Mouse (Mus musculus) CH12.LX (cell line): ENCODE results near the gene Gm5129. TPM values are rescaled to one million over a fixed set of nuclear protein-coding genes. Genes with fewer than 3 reads are reported as not detected.
"Not testable (repeated sequence)": the region's sequence is repeated elsewhere in the genome, so short reads cannot be mapped to it uniquely, and the experiment has no call there.

ENCODE experiments used
- DNase-seq: peaks from one replicate; pipeline ENCODE4 v3.0.0-alpha.2; 2013; ENCODE audit errors: extremely low read depth
- H3K27ac ChIP-seq: 2 replicates; pipeline ENCODE4 v1.5.1; 2012; ENCODE audit warnings: low read depth, mild to moderate bottlenecking, control low read depth, moderate library complexity; ENCODE audit not compliant: insufficient read depth
- H3K27me3 ChIP-seq: replicated peaks from 2 replicates; pipeline ENCODE3; 2012; ENCODE audit warnings: inconsistent platforms
- H3K36me3 ChIP-seq, 2 experiments: replicated peaks in 1 of 2; 2 replicates each; pipeline versions ENCODE3 to v1.6.1; 2012; ENCODE audit warnings: inconsistent platforms in 1 of 2, low read length in 1 of 2, mild to moderate bottlenecking in 1 of 2, mixed read lengths in 1 of 2, moderate library complexity in 1 of 2; ENCODE audit not compliant: control insufficient read depth in 1 of 2, insufficient read depth in 1 of 2
- H3K4me1 ChIP-seq, 2 experiments: 2 replicates each; pipeline ENCODE4 v1.6.1; 2012; ENCODE audit warnings: inconsistent platforms in 1 of 2, moderate library complexity in 1 of 2; ENCODE audit not compliant: insufficient read depth in 2 of 2, control insufficient read depth in 1 of 2
- H3K4me2 ChIP-seq: 2 replicates; pipeline ENCODE4 v1.6.1; 2012; ENCODE audit warnings: low read depth, mild to moderate bottlenecking, control low read depth; ENCODE audit not compliant: poor library complexity, insufficient read depth, severe bottlenecking
- H3K4me3 ChIP-seq, 3 experiments: fragments of 150-350 bp in 1 of 3; sonication (generic) in 1 of 3; replicated peaks in 1 of 3; 2 replicates each; pipeline versions ENCODE3 to v1.5.1; 2011 to 2012; ENCODE audit warnings: low read depth in 2 of 3, low read length in 2 of 3, mild to moderate bottlenecking in 2 of 3, moderate library complexity in 2 of 3, control low read depth in 1 of 3, improper control_type of control experiment in 1 of 3, inconsistent platforms in 1 of 3, mixed read lengths in 1 of 3; ENCODE audit not compliant: poor library complexity in 1 of 3
- H3K79me2 ChIP-seq: replicated peaks from 2 replicates; pipeline ENCODE4 v1.6.1; 2012; ENCODE audit warnings: mild to moderate bottlenecking, moderate library complexity; ENCODE audit not compliant: control insufficient read depth, poor library complexity, insufficient read depth, severe bottlenecking; ENCODE audit errors: extremely low read depth
- H3K9ac ChIP-seq: 2 replicates; pipeline ENCODE4 v1.6.1; 2012; ENCODE audit warnings: low read depth, mild to moderate bottlenecking, control low read depth, moderate library complexity; ENCODE audit not compliant: insufficient read depth
- H3K9me3 ChIP-seq: replicated peaks from 2 replicates; pipeline ENCODE3; 2012; ENCODE audit warnings: low read length, inconsistent platforms, mixed read lengths
- BHLHE40 ChIP-seq: IDR thresholded peaks from 2 replicates; pipeline ENCODE4 v1.6.1; 2011; ENCODE audit warnings: mild to moderate bottlenecking, low read depth, low read length, improper control_type of control experiment
- CHD1 ChIP-seq: IDR thresholded peaks from 2 replicates; pipeline ENCODE4 v1.6.1; 2012; ENCODE audit warnings: low read depth, low read length, improper control_type of control experiment, inconsistent platforms
- CTCF ChIP-seq, 2 experiments: IDR thresholded peaks in 1 of 2; conservative IDR thresholded peaks in 1 of 2; 2 replicates each; pipeline ENCODE4 v1.5.1; 2011 to 2012; ENCODE audit warnings: low read depth in 2 of 2, low read length in 2 of 2, improper control_type of control experiment in 1 of 2, inconsistent platforms in 1 of 2, mild to moderate bottlenecking in 1 of 2, moderate library complexity in 1 of 2
- EP300 ChIP-seq: IDR thresholded peaks from 2 replicates; pipeline ENCODE4 v1.6.1; 2011; ENCODE audit warnings: low read length, improper control_type of control experiment
- ETS1 ChIP-seq: conservative IDR thresholded peaks from 2 replicates; pipeline ENCODE4 v1.6.1; 2012; ENCODE audit warnings: low read depth, mild to moderate bottlenecking, inconsistent platforms, low read length, improper control_type of control experiment, moderate library complexity
- HCFC1 ChIP-seq: IDR thresholded peaks from 2 replicates; pipeline ENCODE4 v1.6.1; 2012; ENCODE audit warnings: low read depth, mild to moderate bottlenecking, inconsistent platforms, low read length, improper control_type of control experiment
- JUN ChIP-seq: IDR thresholded peaks from 2 replicates; pipeline ENCODE4 v1.6.1; 2011; ENCODE audit warnings: low read depth, mild to moderate bottlenecking, low read length, improper control_type of control experiment, moderate library complexity; ENCODE audit not compliant: insufficient read depth
- JUND ChIP-seq: conservative IDR thresholded peaks from 2 replicates; pipeline ENCODE4 v1.6.1; 2011; ENCODE audit warnings: low read depth, low read length, improper control_type of control experiment
- MAFK ChIP-seq: IDR thresholded peaks from 2 replicates; pipeline ENCODE4 v1.6.1; 2011; ENCODE audit warnings: low read length, improper control_type of control experiment; ENCODE audit not compliant: insufficient replicate concordance
- MEF2A ChIP-seq: IDR thresholded peaks from 2 replicates; pipeline ENCODE4 v1.6.1; 2014; ENCODE audit warnings: low read depth, mild to moderate bottlenecking, inconsistent platforms, low read length, improper control_type of control experiment, borderline replicate concordance
- MXI1 ChIP-seq: IDR thresholded peaks from 2 replicates; pipeline ENCODE4 v1.6.1; 2011; ENCODE audit warnings: mild to moderate bottlenecking, low read depth, low read length, improper control_type of control experiment
- MYC ChIP-seq: IDR thresholded peaks from 2 replicates; pipeline ENCODE4 v1.6.1; 2011; ENCODE audit warnings: low read depth, mild to moderate bottlenecking, improper control_type of control experiment, low read length
- PAX5 ChIP-seq: IDR thresholded peaks from 2 replicates; pipeline ENCODE4 v1.6.1; 2012; ENCODE audit warnings: low read length, inconsistent platforms, mixed read lengths
- POLR2A ChIP-seq: IDR thresholded peaks from 2 replicates; pipeline ENCODE4 v1.6.1; 2011; ENCODE audit warnings: low read depth, mild to moderate bottlenecking, improper control_type of control experiment, low read length
- POLR2AphosphoS2 ChIP-seq: IDR thresholded peaks from 2 replicates; pipeline ENCODE4 v1.6.1; 2011; ENCODE audit warnings: low read depth, low read length, improper control_type of control experiment
- RCOR1 ChIP-seq: conservative IDR thresholded peaks from 2 replicates; pipeline ENCODE4 v1.6.1; 2012; ENCODE audit warnings: low read depth, mild to moderate bottlenecking, inconsistent platforms, low read length, improper control_type of control experiment
- SMC3 ChIP-seq: IDR thresholded peaks from 2 replicates; pipeline ENCODE4 v1.6.1; 2011; ENCODE audit warnings: low read depth, low read length, improper control_type of control experiment
- TBP ChIP-seq: conservative IDR thresholded peaks from 2 replicates; pipeline ENCODE4 v1.6.1; 2011; ENCODE audit warnings: low read depth, low read length, improper control_type of control experiment
- TCF12 ChIP-seq: IDR thresholded peaks from 2 replicates; pipeline ENCODE4 v1.6.1; 2014; ENCODE audit warnings: low read depth, mild to moderate bottlenecking, inconsistent platforms, low read length, improper control_type of control experiment
- USF1 ChIP-seq: IDR thresholded peaks from 2 replicates; pipeline ENCODE4 v1.6.1; 2014; ENCODE audit warnings: low read depth, mild to moderate bottlenecking, inconsistent platforms, low read length, improper control_type of control experiment
- ZC3H11A ChIP-seq: IDR thresholded peaks from 2 replicates; pipeline ENCODE4 v1.6.1; 2012; ENCODE audit warnings: low read depth, mild to moderate bottlenecking, inconsistent platforms, low read length, improper control_type of control experiment
- ZMIZ1 ChIP-seq: IDR thresholded peaks from 2 replicates; pipeline ENCODE4 v1.6.1; 2012; ENCODE audit warnings: low read depth, mild to moderate bottlenecking, inconsistent platforms, low read length, improper control_type of control experiment
- dilution Hi-C: fragments of 300-500 bp; cut with MboI; formaldehyde crosslinking; loops from 2 replicates; pipeline ENCODE4 v1.14.3; 2020; ENCODE audit warnings: low sequenced_read_pairs; ENCODE audit not compliant: extremely low pct_unique_long_range_greater_than_20kb, extremely low pct_ligation_motif_present
- in situ Hi-C: fragments of 300-500 bp; cut with MboI; formaldehyde crosslinking; loops from 3 replicates; pipeline ENCODE4 v1.14.3; 2019; ENCODE audit warnings: low sequenced_read_pairs, low pct_ligation_motif_present, low pct_unique_long_range_greater_than_20kb, mixed read lengths
- polyA plus RNA-seq: library from polyadenylated mRNA; unstranded; fragments of >175 nt; gene quantifications from 2 replicates; pipeline ENCODE4 v1.2.1, GENCODE M21; 2012; ENCODE audit warnings: low read depth; ENCODE audit not compliant: insufficient read length
- total RNA-seq, 2 experiments: library from RNA; depleted of rRNA; stranded (reverse); fragments of 300-350 nt in 1 of 2; fragments of >200 nt in 1 of 2; gene quantifications; 2 replicates each; pipeline ENCODE4 v1.2.3; 2012 to 2014

Gene Gm5129
- total and polyA plus RNA-seq, 3 experiments: 1.3 TPM; not detected in 2

DNA sequence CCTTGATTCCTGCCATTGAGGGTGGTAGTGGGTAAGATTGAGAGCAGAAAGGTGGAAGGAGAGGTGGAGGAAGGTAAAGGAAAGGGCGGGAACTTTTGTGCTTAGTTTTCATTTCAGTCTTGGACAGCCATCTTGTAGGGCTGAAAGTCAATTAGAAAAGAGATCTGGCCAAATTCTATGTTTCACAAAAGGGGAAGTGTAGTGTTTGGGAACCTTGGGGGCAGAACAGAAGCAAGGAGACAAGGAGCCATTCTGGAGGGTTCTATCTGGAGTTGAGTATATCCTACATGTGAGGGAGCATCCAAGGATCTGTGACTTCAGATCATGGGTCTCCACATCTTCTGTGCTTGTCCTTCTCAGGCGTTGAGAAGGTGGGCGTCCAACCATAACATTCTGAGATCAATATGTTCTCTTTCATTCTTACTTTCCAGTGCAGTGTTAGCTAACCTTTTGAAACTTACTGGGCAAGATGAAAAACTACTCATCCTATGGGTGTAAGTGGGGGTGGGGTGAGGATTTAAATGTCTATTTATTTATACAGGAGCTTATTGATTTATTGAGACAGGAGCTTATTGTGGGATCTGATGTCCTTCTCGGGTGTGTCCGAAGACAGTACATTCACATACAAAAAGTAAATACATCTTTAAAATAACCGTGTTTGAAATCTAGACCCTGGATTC lies 765 bp downstream of the Gm5129 start:
- H3K4me1 ChIP-seq: peaks cover 12 to 41% of the 10 kb centered on the region in 2 experiments
- peak overlapping the region; percentile 55 for H3K4me2 ChIP-seq
- H3K27me3 ChIP-seq: no peaks in the 10 kb centered on the region
- 0 out of 2 replicates have a peak overlapping the region, but pooled peaks have one; percentile 78 for H3K27ac ChIP-seq
- peaks cover 0 to 8% of the 10 kb centered on the region in 2 experiments for H3K36me3 ChIP-seq
- peaks cover 39% of the 10 kb centered on the region for H3K79me2 ChIP-seq
- in situ Hi-C loops: no loop called here
- peak overlapping the region; percentile 69 for H3K9ac ChIP-seq
- H3K9me3 ChIP-seq: no peaks in the 10 kb centered on the region
- dilution Hi-C loops: no loop called here
- peak overlapping the region; percentile 67 to 99 (median 97) for H3K4me3 ChIP-seq
- no peak for DNase-seq
- TF ChIP-seq CTCF (conservative IDR thresholded peaks at IDR 0.05 in 1 of 2, IDR thresholded peaks at IDR 0.05 in 1 of 2; ENCODE audit: low read depth in 2 of 2, low read length in 2 of 2) (no peak), PAX5 (no peak), ZC3H11A (no peak), ETS1 (no peak), MYC (no peak), CHD1 (no peak), USF1 (no peak), BHLHE40 (no peak), MEF2A (no peak)

DNA sequence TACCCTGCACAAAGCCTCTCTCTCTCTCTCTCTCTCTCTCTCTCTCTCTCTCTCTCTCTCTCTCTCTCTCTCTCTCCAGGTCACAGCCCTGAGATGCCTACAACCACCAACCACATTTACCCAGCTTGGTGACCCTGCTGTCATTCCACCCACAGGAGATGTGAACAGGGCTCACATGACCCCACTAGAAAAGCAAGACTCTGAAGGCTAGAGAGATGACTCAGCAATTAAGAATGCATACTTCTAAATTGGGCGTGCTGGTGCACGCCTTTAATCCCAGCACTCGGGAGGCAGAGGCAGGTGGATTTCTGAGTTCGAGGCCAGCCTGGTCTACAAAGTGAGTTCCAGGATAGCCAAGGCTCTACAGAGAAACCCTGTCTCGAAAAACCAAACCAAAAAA lies 9.7 kb downstream of the Gm5129 start:
- H3K27me3 ChIP-seq, H3K4me1 ChIP-seq, H3K79me2 ChIP-seq, DNase-seq, in situ Hi-C loops, H3K9me3 ChIP-seq, dilution Hi-C loops, H3K4me2 ChIP-seq, H3K27ac ChIP-seq, H3K9ac ChIP-seq, H3K4me3 ChIP-seq, H3K36me3 ChIP-seq: not testable (repeated sequence)
- TF ChIP-seq MAFK: 0 out of 2 replicates have a peak, but pooled peaks have one; percentile 49

DNA sequence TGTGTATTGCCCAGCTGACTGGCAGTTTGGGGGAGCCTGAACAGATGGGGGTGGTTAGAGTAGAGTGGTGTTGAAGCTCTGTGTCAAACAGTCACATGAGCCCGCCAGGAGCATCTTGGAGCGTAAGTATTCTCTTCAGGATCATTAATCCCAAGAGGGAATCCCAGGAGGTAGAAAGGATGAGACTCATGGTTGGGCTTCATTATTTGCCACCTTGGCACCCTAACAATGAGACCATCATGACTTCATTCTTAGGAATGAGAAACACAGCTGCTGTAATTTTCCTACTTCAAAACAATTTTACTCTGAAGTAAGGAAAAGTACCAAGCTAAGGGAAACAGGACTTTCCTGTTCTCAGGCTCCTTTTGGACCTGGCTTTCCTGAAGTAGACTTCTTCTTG lies 10.4 kb downstream of the Gm5129 start:
- dilution Hi-C loops (no loop called here), in situ Hi-C loops (no loop called here)

More for the DNA sequence above, 10.4 kb downstream of the Gm5129 start:
- no peaks in the 10 kb centered on the region for H3K4me1 ChIP-seq
- no peaks in the 10 kb centered on the region for H3K36me3 ChIP-seq
- H3K4me3 ChIP-seq: no peak overlapping the region
- H3K79me2 ChIP-seq: no peaks in the 10 kb centered on the region
- no peaks in the 10 kb centered on the region for H3K27me3 ChIP-seq
- no peak overlapping the region for H3K9ac ChIP-seq
- DNase-seq: no peak
- TF ChIP-seq TBP (no peak), EP300 (no peak), JUND (no peak), MYC (no peak), RCOR1 (no peak), MXI1 (no peak), JUN (no peak), BHLHE40 (no peak), SMC3 (no peak), POLR2AphosphoS2 (no peak), TCF12 (no peak), HCFC1 (no peak), ZMIZ1 (no peak), MEF2A (no peak), POLR2A (no peak)
- no peak overlapping the region for H3K4me2 ChIP-seq
- peaks cover 3% of the 10 kb centered on the region for H3K9me3 ChIP-seq
- H3K27ac ChIP-seq: no peak overlapping the region
